Mouse (Mus musculus) brain, embryonic 14.5 days (tissue): Measurements from ENCODE around the gene Pomgnt1.

ENCODE experiments used
- CTCF ChIP-seq: fragments of 200-500 bp; IDR thresholded peaks from 2 replicates; pipeline ENCODE4 v1.5.1; 2012; ENCODE audit warnings: inconsistent platforms, mild to moderate bottlenecking, moderate library complexity, borderline replicate concordance; ENCODE audit not compliant: insufficient read depth, insufficient read length; ENCODE audit errors: extremely low read depth
- POLR2A ChIP-seq: fragments of 200-500 bp; IDR thresholded peaks from 2 replicates; pipeline ENCODE4 v1.6.1; 2012; ENCODE audit warnings: mild to moderate bottlenecking, inconsistent platforms, borderline replicate concordance; ENCODE audit not compliant: poor library complexity, insufficient read depth, insufficient read length, severe bottlenecking; ENCODE audit errors: extremely low read depth

DNA sequence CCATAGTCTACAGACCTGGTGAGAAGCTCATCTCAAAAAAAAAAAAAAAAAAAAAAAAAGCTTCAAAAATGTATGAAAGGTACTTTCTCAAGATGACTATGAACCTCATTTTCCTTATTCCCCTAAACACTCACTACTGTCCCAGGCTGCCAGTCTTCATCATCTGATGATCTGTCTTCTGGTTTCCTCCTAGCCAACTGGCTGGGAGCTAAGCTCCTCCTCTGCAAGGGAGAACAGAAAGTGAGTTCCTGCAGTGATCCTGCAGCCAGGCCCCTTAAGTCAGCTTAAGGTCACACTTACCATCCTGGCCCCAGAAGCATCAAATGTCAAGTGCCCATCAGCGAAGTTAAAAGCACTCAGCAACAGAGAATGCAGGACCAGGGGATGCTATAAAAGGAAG is 878 bp upstream of the Pomgnt1 start:
- no peak for TF ChIP-seq CTCF
- TF ChIP-seq POLR2A: no peak
